In the genomic region with DNA sequence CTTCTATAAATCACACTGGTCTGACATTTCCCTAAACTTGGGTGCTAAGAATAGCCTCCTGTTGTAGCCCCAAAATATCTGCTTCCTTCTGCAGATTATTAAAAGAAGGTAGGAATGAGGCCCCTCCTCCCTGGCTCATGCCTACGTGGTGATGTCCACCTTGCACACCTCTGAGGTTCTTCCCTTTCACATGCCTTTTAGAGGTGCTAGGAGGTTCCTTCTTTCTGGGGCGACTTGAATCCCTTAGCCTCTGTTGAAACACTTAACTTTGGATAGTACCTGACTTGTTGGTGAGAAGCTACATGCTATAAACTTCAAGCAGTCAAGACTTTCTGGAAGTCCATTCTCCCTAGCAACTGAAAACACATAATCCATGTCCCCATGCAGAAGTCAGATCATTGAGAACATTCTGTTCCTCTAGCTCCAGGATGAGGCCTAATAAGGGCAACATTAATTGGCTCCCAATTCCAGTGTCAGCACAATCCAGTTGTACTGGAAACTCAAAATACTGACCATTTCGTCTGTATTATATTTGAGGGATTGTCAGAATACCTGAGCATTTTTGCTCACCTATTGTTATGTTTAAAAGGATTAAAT, we compare ENCODE assay signal across 26 mouse cellular contexts.
DNase-seq lines count a peak whose midpoint lies in the region; TF ChIP-seq lines count a peak whose summit lies in the region.
"Had no signal": no experiment of that assay in that cellular context is flagged by ENCODE, and none has a peak within 500 bp of the region (broad histone marks: within the 10 kb centered on the region; RNA-seq: fewer than 3 reads in every experiment).

No protein-coding gene starts in this region.

- DNase-seq in gastrocnemius, adult 2 months, result no peak
- no peak for DNase-seq in gastrocnemius, postnatal 25 days
- DNase-seq in heart, adult 9 months (ENCODE audit: low spot score in 2 of 2), result peak; percentile 25 to 56
- DNase-seq in heart, postnatal 4 days, result no peak
- DNase-seq in kidney, postnatal 14 days, result peak; percentile 26
- no peak for DNase-seq in kidney, postnatal 10 days
- no peak for DNase-seq in yolk sac, embryonic 10.5 days (ENCODE audit: low spot score)
- DNase-seq: adrenal gland, adult 8-10 months; cerebellum, adult 8-10 months; cerebellum, postnatal 25 days; retina, postnatal 1 day; right cerebral cortex, postnatal 14 days; thymus, adult 18-20 months; thymus, postnatal 25 days had no signal

- intact Hi-C loops in gastrocnemius, adult 2 months (cut with DNase I), result no loop called here

- no peak for TF ChIP-seq CTCF in gastrocnemius, adult 2 months (IDR thresholded peaks at IDR 0.05)

- H3K27ac ChIP-seq in gastrocnemius, adult 2 months, result peak overlapping the region; percentile 75
- peak overlapping the region; percentile 83 for H3K27ac ChIP-seq in brown adipose tissue, adult 24 weeks (replicated peaks; ENCODE audit: low read depth, low read length)
- H3K27ac ChIP-seq: embryonic facial prominence, embryonic 10.5 days; embryonic facial prominence, embryonic 15.5 days; forebrain, embryonic 13.5 days; hindbrain, embryonic 14.5 days; kidney, postnatal 0 days; layer of hippocampus, adult 2 months; limb, embryonic 13.5 days; midbrain, embryonic 10.5 days; midbrain, embryonic 15.5 days; neural tube, embryonic 15.5 days; stomach, embryonic 15.5 days had no signal

- H3K4me1 ChIP-seq in brown adipose tissue, adult 24 weeks (ENCODE audit: control insufficient read depth, insufficient read depth, insufficient read length, low read length), result peaks cover 11% of the 10 kb centered on the region
- H3K4me1 ChIP-seq: embryonic facial prominence, embryonic 15.5 days; forebrain, embryonic 13.5 days; limb, embryonic 13.5 days; midbrain, embryonic 15.5 days; neural tube, embryonic 15.5 days; stomach, embryonic 15.5 days had no signal

- no peak overlapping the region for H3K4me3 ChIP-seq in gastrocnemius, adult 2 months
- H3K4me3 ChIP-seq in brown adipose tissue, adult 24 weeks (ENCODE audit: insufficient read depth, low read depth, low read length), result no peak overlapping the region
- H3K4me3 ChIP-seq: embryonic facial prominence, embryonic 10.5 days; embryonic facial prominence, embryonic 15.5 days; forebrain, embryonic 13.5 days; layer of hippocampus, adult 2 months; limb, embryonic 13.5 days; midbrain, embryonic 10.5 days; midbrain, embryonic 15.5 days; neural tube, embryonic 15.5 days; stomach, embryonic 15.5 days had no signal

Comparison
In these comparisons a context has a peak if more than half of its experiments do, and no peak if none do; other contexts are left out.
1. DNase-seq: peak in heart, adult 9 months (2 of 2) and kidney, postnatal 14 days (single experiment); none in gastrocnemius, adult 2 months (single experiment), gastrocnemius, postnatal 25 days (single experiment), heart, postnatal 4 days (single experiment), kidney, postnatal 10 days (single experiment) and yolk sac, embryonic 10.5 days (single experiment).